Mouse (Mus musculus): ENCODE results near the gene Slu7. TPM values are rescaled to one million over a fixed set of nuclear protein-coding genes. Genes with fewer than 3 reads are reported as not detected.
A peak's percentile ranks its signal among the peaks of the same experiment; 100 is the strongest.

The Slu7 gene
- polyA plus RNA-seq, 1 experiment from 2014 or later, result 35.8 TPM

- 69% methylated on average over 7 of the region's 7 CpGs for WGBS
These were observed 36.9 kb upstream of the Slu7 start for GRCm38 (mm10) chr11:43396672-43397071.

GRCm38 (mm10) chr11:43399297-43399696 is 34.2 kb upstream of the Slu7 start:
- no peak for ATAC-seq (replicated peaks; ENCODE audit: insufficient number of reproducible peaks, insufficient read depth, low FRiP score, low read depth)
- Histone ChIP-seq H3K27ac (no peak overlapping the region), H3K27me3 (no peaks in the 10 kb centered on the region), H3K9ac (no peak overlapping the region), H3K9me3 (replicated peaks) (no peaks in the 10 kb centered on the region), H3K4me1 (replicated peaks) (no peaks in the 10 kb centered on the region), H3K4me2 (no peak overlapping the region), H3K36me3 (no peaks in the 10 kb centered on the region), H3K4me3 (no peak overlapping the region)
- WGBS, result 43% methylated on average over 4 of the region's 4 CpGs

More at GRCm38 (mm10) chr11:43396672-43397071, 36.9 kb upstream of the Slu7 start:
- Histone ChIP-seq H3K4me3 (no peak overlapping the region), H3K4me1 (replicated peaks) (no peaks in the 10 kb centered on the region), H3K9me3 (replicated peaks) (no peaks in the 10 kb centered on the region), H3K36me3 (no peaks in the 10 kb centered on the region), H3K4me2 (no peak overlapping the region), H3K9ac (no peak overlapping the region), H3K27ac (no peak overlapping the region), H3K27me3 (no peaks in the 10 kb centered on the region)
- ATAC-seq (replicated peaks; ENCODE audit: insufficient number of reproducible peaks, insufficient read depth, low FRiP score, low read depth), result no peak

DNA sequence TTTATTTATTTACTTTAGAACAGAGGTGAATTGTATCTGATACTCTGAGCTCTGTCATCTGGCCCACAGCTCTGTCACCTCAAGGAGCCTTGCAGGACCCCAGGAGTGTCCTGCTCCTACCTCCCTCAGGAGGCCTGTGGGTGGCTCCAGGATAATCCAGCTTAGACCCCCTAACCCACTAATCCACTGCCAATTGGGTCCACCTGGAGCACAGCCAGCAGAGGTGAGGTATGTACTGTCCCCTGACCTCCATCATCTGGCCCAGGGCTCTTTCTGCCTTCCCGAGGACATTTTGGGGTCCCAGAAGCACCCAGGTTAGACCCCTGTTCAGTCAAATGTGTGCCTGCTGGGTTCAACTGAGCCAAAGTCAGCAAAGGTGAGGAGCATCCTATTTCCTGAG is 33.4 kb upstream of the Slu7 start:
- H3K9me3 ChIP-seq (replicated peaks), result no peaks in the 10 kb centered on the region; the same call in 1 of the 2 replicates
- ATAC-seq (replicated peaks; ENCODE audit: insufficient number of reproducible peaks, insufficient read depth, low FRiP score, low read depth), result no peak
- no peak overlapping the region for H3K4me2 ChIP-seq
- no peaks in the 10 kb centered on the region for H3K36me3 ChIP-seq
- 82% methylated on average over 1 of the region's 1 CpGs for WGBS
- no peaks in the 10 kb centered on the region for H3K27me3 ChIP-seq
- no peaks in the 10 kb centered on the region for H3K4me1 ChIP-seq (replicated peaks)
- H3K9ac ChIP-seq, result no peak overlapping the region
- H3K27ac ChIP-seq, result no peak overlapping the region
- no peak overlapping the region for H3K4me3 ChIP-seq

- no peak for ATAC-seq (replicated peaks; ENCODE audit: insufficient number of reproducible peaks, insufficient read depth, low FRiP score, low read depth)
- Histone ChIP-seq H3K9ac (no peak overlapping the region), H3K9me3 (replicated peaks) (no peaks in the 10 kb centered on the region; the same call in 1 of the 2 replicates), H3K4me3 (no peak overlapping the region), H3K27me3 (no peaks in the 10 kb centered on the region), H3K27ac (no peak overlapping the region), H3K36me3 (no peaks in the 10 kb centered on the region), H3K4me2 (no peak overlapping the region), H3K4me1 (replicated peaks) (no peaks in the 10 kb centered on the region)
- WGBS, result 76% methylated on average over 15 of the region's 15 CpGs
These were observed 29.3 kb upstream of the Slu7 start for GRCm38 (mm10) chr11:43404150-43404807.

DNA sequence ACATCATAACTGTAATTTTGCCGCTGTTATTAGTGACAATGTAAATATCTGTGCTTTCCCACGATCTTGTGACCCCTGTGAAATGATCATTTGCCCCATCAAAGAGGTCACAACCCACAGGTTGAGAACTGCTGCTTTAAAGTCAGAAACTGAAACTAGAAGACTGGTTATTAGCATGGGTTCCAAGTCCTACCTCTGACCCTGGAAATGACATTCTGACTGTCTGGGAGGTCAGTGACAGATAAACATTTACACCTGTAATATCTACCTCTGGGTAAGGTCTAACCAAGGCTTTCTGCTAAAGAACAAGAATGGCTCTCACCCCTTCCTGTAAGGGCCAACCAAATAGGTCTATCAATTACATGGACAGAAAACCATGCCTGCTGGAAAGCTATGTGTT is 24.7 kb upstream of the Slu7 start:
- Histone ChIP-seq H3K4me2 (no peak overlapping the region), H3K4me3 (no peak overlapping the region), H3K27ac (no peak overlapping the region), H3K36me3 (no peaks in the 10 kb centered on the region), H3K4me1 (replicated peaks) (no peaks in the 10 kb centered on the region), H3K27me3 (no peaks in the 10 kb centered on the region), H3K9ac (no peak overlapping the region), H3K9me3 (replicated peaks) (no peaks in the 10 kb centered on the region; the same call in 1 of the 2 replicates)
- no peak for ATAC-seq (replicated peaks; ENCODE audit: insufficient number of reproducible peaks, insufficient read depth, low FRiP score, low read depth)
- WGBS, result 77% methylated on average over 2 of the region's 2 CpGs

GRCm38 (mm10) chr11:43410291-43410690 is 23.3 kb upstream of the Slu7 start:
- no peaks in the 10 kb centered on the region for H3K9me3 ChIP-seq (replicated peaks)
- 63% methylated on average over 7 of the region's 7 CpGs for WGBS
- no peak overlapping the region for H3K27ac ChIP-seq
- H3K9ac ChIP-seq, result no peak overlapping the region
- no peaks in the 10 kb centered on the region for H3K4me1 ChIP-seq (replicated peaks)
- no peak overlapping the region for H3K4me2 ChIP-seq
- no peaks in the 10 kb centered on the region for H3K36me3 ChIP-seq
- H3K4me3 ChIP-seq, result no peak overlapping the region
- ATAC-seq (replicated peaks; ENCODE audit: insufficient number of reproducible peaks, insufficient read depth, low FRiP score, low read depth), result no peak
- H3K27me3 ChIP-seq, result no peaks in the 10 kb centered on the region

- H3K27ac ChIP-seq, result no peak overlapping the region
- H3K4me2 ChIP-seq, result no peak overlapping the region
- H3K9ac ChIP-seq, result no peak overlapping the region
- H3K9me3 ChIP-seq (replicated peaks), result no peaks in the 10 kb centered on the region
- H3K4me1 ChIP-seq (replicated peaks), result no peaks in the 10 kb centered on the region
- H3K27me3 ChIP-seq, result no peaks in the 10 kb centered on the region
- no peaks in the 10 kb centered on the region for H3K36me3 ChIP-seq
- H3K4me3 ChIP-seq, result no peak overlapping the region
- no peak for ATAC-seq (replicated peaks; ENCODE audit: insufficient number of reproducible peaks, insufficient read depth, low FRiP score, low read depth)
- 3% methylated on average over 1 of the region's 1 CpGs for WGBS
These were observed 22.1 kb upstream of the Slu7 start for GRCm38 (mm10) chr11:43411413-43411812.

- H3K27me3 ChIP-seq, result no peaks in the 10 kb centered on the region
- no peak overlapping the region for H3K9ac ChIP-seq
- H3K4me2 ChIP-seq, result no peak overlapping the region
- no peak overlapping the region for H3K4me3 ChIP-seq
- no peaks in the 10 kb centered on the region for H3K36me3 ChIP-seq
- H3K9me3 ChIP-seq (replicated peaks), result no peaks in the 10 kb centered on the region
- H3K27ac ChIP-seq, result no peak overlapping the region
- WGBS, result 24% methylated on average over 14 of the region's 14 CpGs
- no peak for ATAC-seq (replicated peaks; ENCODE audit: insufficient number of reproducible peaks, insufficient read depth, low FRiP score, low read depth)
- no peaks in the 10 kb centered on the region for H3K4me1 ChIP-seq (replicated peaks)
These were observed 20.6 kb upstream of the Slu7 start for GRCm38 (mm10) chr11:43412771-43413451.

DNA sequence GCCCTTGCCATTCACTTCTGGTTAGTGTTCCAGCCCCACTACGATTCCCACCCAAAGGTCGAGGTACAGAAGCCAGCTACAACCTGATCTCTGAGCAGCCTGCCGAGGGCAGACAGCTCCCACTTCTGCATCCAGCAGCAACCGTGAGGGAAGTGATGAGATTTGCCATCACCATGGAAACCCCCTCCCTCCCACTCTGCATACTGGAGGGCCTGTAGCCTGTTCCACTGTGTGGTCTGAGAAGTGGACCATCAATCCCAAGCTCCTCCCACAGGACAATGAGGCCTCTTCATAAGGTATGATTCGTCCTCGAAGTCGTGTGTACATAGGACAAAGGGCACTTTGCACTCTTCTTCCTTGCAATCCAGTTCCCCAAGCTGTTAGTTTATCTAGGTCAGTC is 16.3 kb upstream of the Slu7 start:
- Histone ChIP-seq H3K27me3 (no peaks in the 10 kb centered on the region), H3K4me1 (replicated peaks) (no peaks in the 10 kb centered on the region), H3K4me3 (no peak overlapping the region), H3K9me3 (replicated peaks) (no peaks in the 10 kb centered on the region), H3K9ac (no peak overlapping the region), H3K27ac (no peak overlapping the region), H3K4me2 (no peak overlapping the region), H3K36me3 (peaks cover 12% of the 10 kb centered on the region; the same call in 1 of the 2 replicates)
- no peak for ATAC-seq (replicated peaks; ENCODE audit: insufficient number of reproducible peaks, insufficient read depth, low FRiP score, low read depth)
- WGBS, result 57% methylated on average over 7 of the region's 7 CpGs

DNA sequence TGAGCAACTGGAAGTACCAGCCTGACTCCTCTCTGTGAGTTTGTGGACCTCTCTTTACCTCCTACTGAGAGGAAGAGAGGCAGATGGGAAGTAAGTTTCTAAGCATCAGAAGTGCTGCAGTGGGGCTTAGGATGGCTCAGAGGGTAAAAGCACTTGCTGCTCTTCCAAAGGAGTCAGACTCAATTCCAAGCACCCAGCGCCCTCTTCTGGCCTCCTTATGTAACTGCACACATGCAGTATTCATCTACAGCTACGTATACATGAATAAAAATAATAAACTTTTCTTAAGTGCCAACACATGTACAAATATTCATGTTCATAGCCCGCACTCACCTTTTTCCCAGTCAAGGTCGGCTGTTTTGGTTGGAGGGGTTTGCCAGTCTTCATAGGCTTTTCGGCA is 9.2 kb upstream of the Slu7 start:
- Histone ChIP-seq H3K4me2 (no peak overlapping the region), H3K4me1 (replicated peaks) (peaks cover 14% of the 10 kb centered on the region), H3K36me3 (peaks cover 28% of the 10 kb centered on the region), H3K27ac (no peak overlapping the region), H3K27me3 (no peaks in the 10 kb centered on the region), H3K9ac (no peak overlapping the region), H3K4me3 (no peak overlapping the region), H3K9me3 (replicated peaks) (no peaks in the 10 kb centered on the region)
- no peak for ATAC-seq (replicated peaks; ENCODE audit: insufficient number of reproducible peaks, insufficient read depth, low FRiP score, low read depth)
- WGBS, result 69% methylated on average over 5 of the region's 5 CpGs

DNA sequence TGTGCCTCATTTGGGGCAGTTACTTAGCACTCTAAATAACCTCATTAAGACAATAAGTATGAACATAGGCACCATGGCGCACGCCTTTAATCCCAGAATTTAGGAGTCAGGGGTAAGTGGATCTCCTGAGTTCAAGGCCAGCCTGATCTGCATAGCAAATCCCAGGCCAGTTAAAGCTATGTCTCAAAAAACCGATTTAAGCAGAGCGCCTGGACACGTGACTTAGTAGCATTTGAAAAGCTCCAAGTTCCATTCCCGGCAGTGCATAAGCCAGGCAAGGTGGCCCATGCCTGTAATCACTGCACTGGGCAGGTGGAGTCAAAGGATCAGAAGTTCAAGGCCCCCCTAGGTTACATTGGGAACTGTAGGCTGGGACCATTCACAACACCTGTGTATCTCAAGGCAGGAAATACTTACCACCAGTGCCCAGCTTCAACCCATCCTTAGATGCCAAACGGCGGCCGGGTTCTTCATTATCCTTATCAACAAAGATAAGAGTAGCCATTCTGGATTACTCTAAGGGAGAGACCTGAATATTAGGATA is 8.3 kb upstream of the Slu7 start:
- Histone ChIP-seq H3K9me3 (replicated peaks) (no peaks in the 10 kb centered on the region), H3K27ac (no peak overlapping the region), H3K27me3 (no peaks in the 10 kb centered on the region), H3K4me1 (replicated peaks) (peaks cover 14% of the 10 kb centered on the region), H3K36me3 (peaks cover 26% of the 10 kb centered on the region), H3K9ac (peak overlapping the region; percentile 75; the same call in 1 of the 2 replicates), H3K4me2 (peak overlapping the region; percentile 67), H3K4me3 (peak overlapping the region; percentile 80)
- ATAC-seq (replicated peaks; ENCODE audit: insufficient number of reproducible peaks, insufficient read depth, low FRiP score, low read depth), result no peak
- WGBS, result 66% methylated on average over 9 of the region's 9 CpGs
